Mouse (Mus musculus): ENCODE data around the gene Lamc1.

DNA sequence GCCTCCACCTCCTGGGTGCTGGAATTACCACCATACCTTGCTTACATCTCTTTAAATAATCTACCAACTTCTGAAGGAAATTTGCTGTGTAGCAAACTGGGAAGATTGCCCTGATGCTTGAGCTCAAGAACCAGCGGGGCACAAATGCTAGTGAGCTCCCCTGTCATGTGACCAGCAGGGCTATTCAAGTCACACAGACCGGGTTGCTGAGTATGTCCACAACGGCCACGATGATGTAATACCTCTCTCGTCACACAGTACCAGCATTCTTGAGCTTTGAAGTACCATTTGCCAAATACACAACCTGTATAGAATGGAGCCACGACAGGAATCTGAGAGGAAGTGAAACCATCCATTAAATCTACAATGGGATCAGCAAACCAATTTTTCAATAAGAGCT lies 46.0 kb upstream of the Lamc1 start:
- TF ChIP-seq POLR2A (IDR thresholded peaks at IDR 0.05; ENCODE audit: control insufficient read depth in 1 of 2, insufficient read depth in 1 of 2, low read depth in 1 of 2, low read length in 2 of 2, poor library complexity in 1 of 2) (no peak), EP300 (IDR thresholded peaks at IDR 0.05; ENCODE audit: low read depth in 1 of 2, low read length in 2 of 2) (no peak), CTCF (IDR thresholded peaks at IDR 0.05 in 2 of 3, conservative IDR thresholded peaks at IDR 0.05 in 1 of 3; ENCODE audit: control insufficient read depth in 1 of 3, insufficient read depth in 1 of 3, low read depth in 2 of 3, low read length in 3 of 3, poor library complexity in 1 of 3, severe bottlenecking in 1 of 3) (no peak), MAZ (IDR thresholded peaks at IDR 0.05; ENCODE audit: low read depth, low read length) (no peak), HCFC1 (IDR thresholded peaks at IDR 0.05; ENCODE audit: low read depth, low read length) (no peak), RAD21 (IDR thresholded peaks at IDR 0.05; ENCODE audit: low read depth, low read length) (no peak), MAFK (IDR thresholded peaks at IDR 0.05; ENCODE audit: borderline replicate concordance, low read depth, low read length) (no peak), USF1 (IDR thresholded peaks at IDR 0.05; ENCODE audit: low read depth, low read length) (no peak), TAL1 (IDR thresholded peaks at IDR 0.05; ENCODE audit: low read length) (no peak)

All from MEL (cell line).